Mouse (Mus musculus) midbrain, postnatal 0 days (tissue): ENCODE results near the gene Hs6st1. TPM values are rescaled to one million over a fixed set of nuclear protein-coding genes. Genes with fewer than 3 reads are reported as not detected.

Experiments used
- ATAC-seq: fragments of 200-750 bp; cut with Nextera tagmentation; 2 replicates; pipeline ENCODE4 v1.8.0; 2017; ENCODE audit warnings: moderate number of reproducible peaks, mild to moderate bottlenecking, moderate TSS enrichment, moderate library complexity; ENCODE audit not compliant: low FRiP score
- DNase-seq: peaks from one replicate; pipeline ENCODE4 v3.0.0-alpha.2; 2015; ENCODE audit warnings: low spot score
- H3K27ac ChIP-seq: fragments of 300-500 bp; sonication (generic); 2 replicates; pipeline ENCODE4 v1.5.1; 2014; ENCODE audit warnings: low read depth, mild to moderate bottlenecking, low read length, mixed read lengths
- H3K27me3 ChIP-seq: fragments of 300-500 bp; sonication (generic); 2 replicates; pipeline ENCODE4 v1.6.1; 2014; ENCODE audit warnings: low read length, control low read depth, mixed read lengths; ENCODE audit not compliant: insufficient read depth
- H3K36me3 ChIP-seq: fragments of 300-500 bp; sonication (generic); 2 replicates; pipeline ENCODE4 v1.6.1; 2014; ENCODE audit warnings: low read length, control low read depth, mixed read lengths; ENCODE audit not compliant: insufficient read depth
- H3K4me1 ChIP-seq: fragments of 300-500 bp; sonication (generic); 2 replicates; pipeline ENCODE4 v1.6.1; 2014; ENCODE audit warnings: mild to moderate bottlenecking, control low read depth, antibody characterized with exemption, low read length, mixed read lengths; ENCODE audit not compliant: insufficient read depth
- H3K4me2 ChIP-seq: fragments of 300-500 bp; sonication (generic); 2 replicates; pipeline ENCODE4 v1.6.1; 2014; ENCODE audit warnings: low read depth, mild to moderate bottlenecking, low read length, mixed read lengths; ENCODE audit not compliant: poor library complexity, severe bottlenecking
- H3K4me3 ChIP-seq: fragments of 300-500 bp; sonication (generic); 2 replicates; pipeline ENCODE4 v1.5.1; 2014; ENCODE audit warnings: low read depth, mild to moderate bottlenecking, low read length, moderate library complexity
- H3K9ac ChIP-seq: fragments of 300-500 bp; sonication (generic); replicated peaks from 2 replicates; pipeline ENCODE4 v1.6.1; 2014; ENCODE audit warnings: mild to moderate bottlenecking, low read length, moderate library complexity, mixed read lengths; ENCODE audit not compliant: poor library complexity, severe bottlenecking
- H3K9me3 ChIP-seq: fragments of 300-500 bp; sonication (generic); 2 replicates; pipeline ENCODE4 v1.6.1; 2016; ENCODE audit warnings: low read length, control low read depth
- CTCF ChIP-seq: IDR thresholded peaks from 2 replicates; pipeline ENCODE4 v1.5.1; 2016; ENCODE audit warnings: antibody characterized with exemption, mild to moderate bottlenecking
- WGBS: fragments of 180-500 bp; shearing (Covaris S2); extraction: QIAGEN DNeasy Blood & Tissue Kit; methylation state at CpG from one replicate; pipeline ENCODE4 v1.1.7; 2014; 5-methylcytosine and 5-hydroxymethylcytosine counted together
- polyA plus RNA-seq: library from polyadenylated mRNA; unstranded; fragments of >200 nt; fragmentation: Nextera tagmentation; extraction: Ambion mirVana; gene quantifications from 2 replicates; pipeline ENCODE4 v1.2.1, GENCODE M21; 2015
- total RNA-seq: library from RNA; depleted of rRNA; stranded (reverse); fragments of >200 nt; gene quantifications from 2 replicates; pipeline ENCODE4 v1.2.3, GENCODE M21; 2014

The Hs6st1 gene
- total and polyA plus RNA-seq, 2 experiments from 2014 or later: 17.4 to 104 TPM

DNA sequence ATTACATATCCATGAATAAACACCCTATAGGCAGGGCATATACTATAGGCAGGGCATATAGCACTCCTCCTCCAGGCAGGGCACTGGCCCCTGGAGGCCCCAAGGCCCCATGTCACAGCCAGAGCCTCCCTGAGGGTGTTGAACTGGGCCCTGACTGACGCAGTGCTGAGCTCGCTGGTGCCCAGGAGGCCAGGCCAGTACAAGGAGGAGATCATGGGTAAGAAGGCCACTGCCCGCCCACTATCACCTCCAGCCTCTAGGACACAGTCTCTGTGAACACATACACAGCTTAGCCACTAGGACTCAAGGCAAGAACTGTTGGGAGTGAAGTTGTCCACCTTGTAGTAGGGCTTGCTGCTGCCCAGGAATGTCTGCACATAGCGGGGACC lies 22.5 kb downstream of the Hs6st1 start:
- ATAC-seq: no peak
- Histone ChIP-seq H3K4me2 (no peak overlapping the region), H3K27me3 (no peaks in the 10 kb centered on the region), H3K4me1 (peaks cover 16% of the 10 kb centered on the region; the same call in 1 of the 2 replicates), H3K27ac (no peak overlapping the region), H3K36me3 (peaks cover 13% of the 10 kb centered on the region), H3K9me3 (no peaks in the 10 kb centered on the region), H3K9ac (no peak overlapping the region), H3K4me3 (no peak overlapping the region)
- WGBS: 83% methylated on average over 4 of the region's 4 CpGs
- TF ChIP-seq CTCF: no peak
- DNase-seq: no peak

DNA sequence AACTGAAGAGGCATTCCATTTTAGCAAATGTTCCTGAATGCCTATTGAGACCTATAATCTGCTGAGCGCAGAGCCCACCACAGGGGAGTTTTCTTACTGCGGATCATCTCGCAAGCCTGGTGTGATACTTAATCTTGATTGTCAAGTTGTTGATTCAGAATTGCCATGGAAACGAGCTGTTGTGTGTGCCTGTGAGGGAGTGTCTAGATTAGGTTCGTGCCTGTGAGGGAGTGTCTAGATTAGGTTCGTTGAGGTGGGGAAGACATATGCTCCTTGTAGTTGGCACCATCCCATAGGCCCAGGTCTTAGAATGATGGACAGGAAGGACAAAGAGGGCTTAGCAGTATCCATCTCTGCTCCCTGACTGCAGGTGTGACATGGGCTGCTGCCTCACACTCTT lies 23.0 kb downstream of the Hs6st1 start:
- TF ChIP-seq CTCF: no peak
- Histone ChIP-seq H3K9me3 (no peaks in the 10 kb centered on the region), H3K4me2 (no peak overlapping the region), H3K4me1 (peaks cover 16% of the 10 kb centered on the region; the same call in 1 of the 2 replicates), H3K9ac (no peak overlapping the region), H3K36me3 (peaks cover 13% of the 10 kb centered on the region), H3K27me3 (no peaks in the 10 kb centered on the region), H3K27ac (no peak overlapping the region), H3K4me3 (no peak overlapping the region)
- ATAC-seq: no peak
- DNase-seq: no peak
- WGBS: 48% methylated on average over 6 of the region's 6 CpGs

DNA sequence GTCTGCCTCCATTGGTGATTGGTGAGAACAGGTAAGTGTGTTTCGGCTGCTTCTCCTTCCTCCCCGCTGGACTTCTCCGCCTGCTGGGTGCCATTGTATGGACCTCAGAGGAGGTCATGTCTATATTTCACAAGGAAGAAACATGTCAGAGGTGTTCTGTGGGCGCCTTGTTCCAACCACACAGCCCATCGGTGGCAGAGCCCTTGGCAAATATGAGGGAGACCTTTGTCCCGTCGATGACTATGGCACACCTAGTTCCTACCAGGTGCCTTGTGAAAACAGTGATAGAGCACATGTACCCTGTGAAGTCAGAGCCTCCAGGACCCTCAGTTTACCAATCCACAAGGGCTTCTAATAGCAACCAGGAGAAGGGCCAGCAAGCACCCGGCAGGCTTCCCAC lies 25.5 kb downstream of the Hs6st1 start:
- 0 out of 2 replicates have a peak, but pooled peaks cover 6% of the 10 kb centered on the region for H3K4me1 ChIP-seq
- 97% methylated on average over 8 of the region's 8 CpGs for WGBS
- no peaks in the 10 kb centered on the region for H3K27me3 ChIP-seq
- DNase-seq: no peak
- no peak overlapping the region for H3K9ac ChIP-seq
- no peak overlapping the region for H3K4me2 ChIP-seq
- peaks cover 13% of the 10 kb centered on the region for H3K36me3 ChIP-seq
- no peak for TF ChIP-seq CTCF
- ATAC-seq: no peak
- H3K9me3 ChIP-seq: no peaks in the 10 kb centered on the region
- no peak overlapping the region for H3K4me3 ChIP-seq
- no peak overlapping the region for H3K27ac ChIP-seq

DNA sequence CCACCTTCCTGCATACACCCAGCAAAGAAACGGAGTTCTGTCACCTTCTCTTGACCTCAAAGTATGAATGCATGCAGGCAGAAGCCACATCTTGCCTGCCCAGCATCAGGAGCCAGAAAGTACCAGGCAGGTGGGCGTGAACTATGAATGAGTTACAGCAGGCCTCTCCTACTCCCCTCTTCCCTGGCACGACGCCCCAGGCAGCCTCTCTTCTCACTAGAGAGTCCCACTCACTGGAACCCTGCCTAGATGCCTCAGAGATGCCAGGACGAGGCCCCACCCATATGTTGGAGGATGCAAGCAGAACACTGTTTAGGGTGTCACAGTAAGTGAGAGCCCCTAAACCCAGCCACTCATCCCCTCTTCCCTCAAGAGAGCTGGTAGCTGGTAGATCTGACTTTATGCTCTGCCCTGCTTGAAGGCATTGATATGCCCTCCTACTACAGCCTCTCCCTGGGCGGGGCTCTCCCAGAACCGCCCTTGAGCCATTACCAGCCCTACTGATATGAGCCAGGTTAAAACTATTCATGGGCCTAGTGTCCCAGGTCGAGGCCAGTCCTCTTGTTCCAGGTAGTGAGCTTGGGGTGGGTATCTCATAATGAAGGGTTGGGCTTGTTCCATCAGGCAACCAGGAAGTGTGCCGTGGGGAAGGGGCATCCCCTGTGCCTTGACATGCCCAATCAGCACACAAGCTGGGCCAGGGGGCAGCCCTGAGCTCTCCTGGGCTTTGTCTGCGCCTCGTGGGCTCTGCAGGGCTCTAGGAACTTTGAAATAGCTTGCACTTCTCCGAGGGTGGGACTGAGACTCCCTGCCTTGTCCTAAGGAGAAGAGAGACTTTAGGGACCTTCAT lies 27.4 kb downstream of the Hs6st1 start:
- WGBS: 78% methylated on average over 12 of the region's 12 CpGs
- ATAC-seq: no peak
- peak; percentile 57 for DNase-seq
- no peak overlapping the region for H3K27ac ChIP-seq
- H3K9me3 ChIP-seq: no peaks in the 10 kb centered on the region
- no peak for TF ChIP-seq CTCF
- no peak overlapping the region for H3K4me2 ChIP-seq
- no peaks in the 10 kb centered on the region for H3K4me1 ChIP-seq
- peaks cover 13% of the 10 kb centered on the region for H3K36me3 ChIP-seq
- H3K27me3 ChIP-seq: no peaks in the 10 kb centered on the region
- H3K9ac ChIP-seq: no peak overlapping the region
- H3K4me3 ChIP-seq: no peak overlapping the region

DNA sequence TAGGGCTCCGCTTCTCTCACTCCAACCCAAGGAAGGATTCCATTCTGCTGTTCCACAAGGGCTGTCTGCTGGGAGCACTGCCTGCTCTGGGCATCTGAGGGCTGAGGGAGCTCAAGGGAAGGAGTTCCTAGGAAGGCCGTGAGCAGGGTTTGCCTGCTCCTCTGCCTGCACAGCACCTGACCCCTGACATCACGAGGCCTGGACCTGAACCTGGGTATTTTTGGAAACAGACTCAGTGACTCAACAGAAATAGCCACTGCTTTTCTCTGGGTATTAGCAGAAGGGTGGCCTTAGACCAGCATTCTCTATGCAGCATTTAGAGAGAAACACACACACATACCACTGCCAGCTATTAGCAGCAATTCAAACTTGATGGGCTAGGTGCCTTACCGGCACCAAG lies 30.2 kb downstream of the Hs6st1 start:
- peaks cover 20% of the 10 kb centered on the region for H3K36me3 ChIP-seq
- H3K27me3 ChIP-seq: no peaks in the 10 kb centered on the region
- WGBS: 93% methylated on average over 4 of the region's 4 CpGs
- H3K9me3 ChIP-seq: no peaks in the 10 kb centered on the region
- H3K4me3 ChIP-seq: no peak overlapping the region
- no peak overlapping the region for H3K27ac ChIP-seq
- ATAC-seq (no peak), DNase-seq (no peak)
- TF ChIP-seq CTCF: no peak
- no peak overlapping the region for H3K9ac ChIP-seq
- H3K4me2 ChIP-seq: no peak overlapping the region
- no peaks in the 10 kb centered on the region for H3K4me1 ChIP-seq

DNA sequence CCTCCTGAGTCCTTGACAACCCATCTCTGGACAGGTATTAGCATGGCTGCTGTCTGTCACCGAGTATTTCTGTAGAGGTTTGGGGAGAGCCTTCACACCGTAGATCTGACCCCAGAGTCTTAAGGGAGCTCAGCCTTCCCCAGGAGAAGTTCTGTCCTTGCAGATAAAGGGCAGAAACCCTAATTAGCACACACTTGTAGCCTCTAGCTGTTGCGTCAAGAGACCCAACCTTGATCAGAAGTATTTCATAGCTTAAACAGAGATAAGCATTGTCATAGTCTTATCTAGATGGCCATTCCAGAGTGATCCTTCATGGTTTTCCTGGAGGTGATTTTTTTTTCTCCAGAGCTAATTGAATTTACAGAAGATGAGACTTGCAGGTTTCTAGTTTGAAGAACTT lies 32.2 kb downstream of the Hs6st1 start:
- Histone ChIP-seq H3K4me1 (no peaks in the 10 kb centered on the region), H3K4me3 (no peak overlapping the region), H3K4me2 (no peak overlapping the region), H3K36me3 (peaks cover 26% of the 10 kb centered on the region), H3K27ac (no peak overlapping the region), H3K27me3 (no peaks in the 10 kb centered on the region), H3K9me3 (no peaks in the 10 kb centered on the region), H3K9ac (no peak overlapping the region)
- no peak for ATAC-seq
- 89% methylated on average over 3 of the region's 3 CpGs for WGBS
- no peak for DNase-seq
- no peak for TF ChIP-seq CTCF
